Comparison of ENCODE assay signal across 15 mouse cellular contexts in the genomic region with DNA sequence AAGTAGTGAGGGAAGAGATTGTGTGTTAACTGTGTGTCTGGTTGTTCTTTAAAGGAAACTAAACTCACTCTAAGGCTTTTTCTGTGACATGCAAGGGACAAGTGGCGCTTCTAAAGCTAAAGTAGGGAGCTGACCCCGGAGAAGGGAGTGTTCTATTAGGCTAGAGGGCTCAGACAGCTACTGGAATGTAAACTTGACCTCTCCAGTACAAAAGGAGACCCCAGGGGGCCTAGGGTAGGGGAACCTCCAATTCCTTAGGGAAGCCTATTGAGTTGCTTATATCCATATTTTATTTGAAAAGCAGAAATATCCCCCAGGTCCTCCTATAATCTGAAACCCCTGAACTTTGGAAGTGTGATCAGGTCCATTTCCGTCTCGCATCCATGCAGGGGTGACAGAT.
"Had no signal": no experiment of that assay in that cellular context is flagged by ENCODE, and none has a peak within 500 bp of the region (broad histone marks: within the 10 kb centered on the region; RNA-seq: fewer than 3 reads in every experiment).

No protein-coding gene starts in this region.

- H3K27ac ChIP-seq: liver, embryonic 14.5 days; midbrain, embryonic 10.5 days; midbrain, embryonic 12.5 days; neural tube, embryonic 12.5 days; stomach, embryonic 15.5 days; stomach, postnatal 0 days had no signal

- H3K4me3 ChIP-seq: midbrain, embryonic 10.5 days; midbrain, embryonic 12.5 days; myocyte; neural tube, embryonic 12.5 days; stomach, embryonic 15.5 days had no signal

- H3K4me1 ChIP-seq: midbrain, embryonic 12.5 days; neural tube, embryonic 12.5 days; stomach, embryonic 15.5 days had no signal

- H3K9ac ChIP-seq: liver, embryonic 14.5 days; lung, embryonic 14.5 days; midbrain, embryonic 12.5 days; neural tube, embryonic 12.5 days; stomach, embryonic 15.5 days had no signal

- H3K36me3 ChIP-seq: neural tube, embryonic 12.5 days had no signal

- H3K27me3 ChIP-seq: midbrain, embryonic 12.5 days; neural tube, embryonic 12.5 days; stomach, embryonic 15.5 days had no signal

- DNase-seq: lung, adult 18-20 months; lung, embryonic 14.5 days; lung, postnatal 10 days; lung, postnatal 4 days; midbrain, embryonic 14.5 days; right cerebral cortex, postnatal 14 days; thymus, postnatal 14 days; thymus, postnatal 36 days had no signal
